Mouse (Mus musculus) myocyte (in vitro differentiated cells): ENCODE data around the gene Hras. TPM values are rescaled to one million over a fixed set of nuclear protein-coding genes. Genes with fewer than 3 reads are reported as not detected.

Experiments
- H3K27me3 ChIP-seq: one replicate; pipeline ENCODE4 v1.6.1; 2011; ENCODE audit not compliant: control insufficient read depth, insufficient read depth, insufficient read length
- H3K36me3 ChIP-seq: one replicate; pipeline ENCODE4 v1.6.1; 2011; ENCODE audit not compliant: control insufficient read depth, insufficient read depth
- H3K4me2 ChIP-seq: one replicate; pipeline ENCODE4 v1.6.1; 2011; ENCODE audit warnings: low read depth, control low read depth
- H3K4me3 ChIP-seq: one replicate; pipeline ENCODE4 v1.5.1; 2011; ENCODE audit warnings: mild to moderate bottlenecking, control low read depth, moderate library complexity
- H3K79me2 ChIP-seq: one replicate; pipeline ENCODE4 v1.6.1; 2011; ENCODE audit not compliant: control insufficient read depth, insufficient read depth
- H3ac ChIP-seq: one replicate; pipeline ENCODE4 v1.6.1; 2011; ENCODE audit not compliant: control insufficient read depth, insufficient read length
- CEBPB ChIP-seq: IDR thresholded peaks from 2 replicates; pipeline ENCODE4 v1.6.1; 2011; ENCODE audit warnings: mild to moderate bottlenecking, moderate library complexity; ENCODE audit not compliant: poor library complexity, insufficient read depth, severe bottlenecking
- E2F4 ChIP-seq: IDR thresholded peaks from one replicate; pipeline ENCODE4 v1.6.1; 2011; ENCODE audit warnings: mild to moderate bottlenecking, control low read depth, moderate library complexity; ENCODE audit not compliant: insufficient read depth
- MAX ChIP-seq: IDR thresholded peaks from one replicate; pipeline ENCODE4 v1.6.1; 2011; ENCODE audit warnings: low read depth, mild to moderate bottlenecking, control low read depth
- MYOD1 ChIP-seq, 3 experiments: IDR thresholded peaks; one replicate each; pipeline ENCODE4 v1.6.1; 2011; ENCODE audit warnings: control low read depth in 2 of 3, low read depth in 2 of 3, mild to moderate bottlenecking in 2 of 3, moderate library complexity in 1 of 3; ENCODE audit not compliant: insufficient read length in 2 of 3, control insufficient read depth in 1 of 3
- MYOG ChIP-seq, 3 experiments: IDR thresholded peaks; one replicate each; pipeline ENCODE4 v1.6.1; 2011; ENCODE audit warnings: control low read depth in 2 of 3, low read depth in 2 of 3, mild to moderate bottlenecking in 2 of 3; ENCODE audit not compliant: insufficient read length in 2 of 3, control insufficient read depth in 1 of 3, insufficient read depth in 1 of 3
- POLR2A ChIP-seq: IDR thresholded peaks from one replicate; pipeline ENCODE4 v1.6.1; 2011; ENCODE audit warnings: low read depth, mild to moderate bottlenecking, control low read depth, moderate library complexity; ENCODE audit not compliant: insufficient read length
- POLR2AphosphoS2 ChIP-seq: IDR thresholded peaks from one replicate; pipeline ENCODE4 v1.6.1; 2011; ENCODE audit warnings: low read depth, control low read depth; ENCODE audit not compliant: insufficient read length
- REST ChIP-seq: IDR thresholded peaks from one replicate; pipeline ENCODE4 v1.6.1; 2011; ENCODE audit warnings: mild to moderate bottlenecking, control low read depth, moderate library complexity; ENCODE audit not compliant: insufficient read depth, insufficient read length
- SRF ChIP-seq: IDR thresholded peaks from one replicate; pipeline ENCODE4 v1.6.1; 2011; ENCODE audit warnings: low read depth; ENCODE audit not compliant: control insufficient read depth, insufficient read length
- TCF12 ChIP-seq: IDR thresholded peaks from one replicate; pipeline ENCODE4 v1.6.1; 2011; ENCODE audit warnings: mild to moderate bottlenecking, control low read depth; ENCODE audit not compliant: poor library complexity, insufficient read depth, severe bottlenecking
- TCF3 ChIP-seq: IDR thresholded peaks from one replicate; pipeline ENCODE4 v1.6.1; 2011; ENCODE audit warnings: low read depth, control low read depth; ENCODE audit not compliant: insufficient read length
- USF1 ChIP-seq: IDR thresholded peaks from one replicate; pipeline ENCODE4 v1.6.1; 2011; ENCODE audit warnings: low read depth, mild to moderate bottlenecking, control low read depth, moderate library complexity
- polyA plus RNA-seq: library from polyadenylated mRNA; unstranded; fragments of >200 nt; fragmentation: generic; extraction: Trizol; gene quantifications from one replicate; pipeline ENCODE4 v1.2.1, GENCODE M21; 2012; ENCODE audit warnings: missing spikeins

The Hras gene
- polyA plus RNA-seq, 1 experiment, result 215 TPM

DNA sequence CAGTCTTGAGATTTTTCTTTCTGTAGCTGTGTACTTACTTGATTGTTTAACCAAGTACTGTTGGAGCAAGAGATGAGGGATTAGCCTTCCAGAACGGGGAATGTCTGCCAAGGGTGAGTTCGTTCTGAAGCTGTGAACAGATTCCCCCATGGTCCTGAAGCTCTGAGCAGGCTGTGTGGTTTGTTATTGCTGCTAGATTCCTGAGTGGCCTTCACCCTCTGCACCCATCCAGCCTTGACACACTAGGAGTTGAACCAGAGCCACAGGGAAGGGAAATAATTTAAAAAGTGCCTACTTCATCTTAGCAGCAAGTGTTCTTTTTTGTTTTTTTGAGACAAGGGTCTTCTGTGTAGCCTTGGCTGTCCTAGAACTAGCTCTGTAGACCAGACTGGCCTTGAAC, 49.9 kb downstream of the Hras start:
- Histone ChIP-seq H3K79me2 (no peaks in the 10 kb centered on the region), H3K4me3 (no peak overlapping the region), H3K4me2 (no peak overlapping the region), H3K36me3 (peaks cover 9% of the 10 kb centered on the region), H3K27me3 (no peaks in the 10 kb centered on the region), H3ac (no peak overlapping the region)
- TF ChIP-seq MYOG (IDR thresholded peaks at IDR 0.05; ENCODE audit: control insufficient read depth in 1 of 3, insufficient read depth in 1 of 3, insufficient read length in 2 of 3, low read depth in 2 of 3) (no peak), SRF (no peak), MAX (no peak), MYOD1 (IDR thresholded peaks at IDR 0.05; ENCODE audit: control insufficient read depth in 1 of 3, insufficient read length in 2 of 3, low read depth in 2 of 3) (no peak), CEBPB (no peak), E2F4 (no peak), USF1 (no peak), POLR2AphosphoS2 (no peak), REST (no peak), TCF3 (no peak), TCF12 (no peak), POLR2A (no peak)

DNA sequence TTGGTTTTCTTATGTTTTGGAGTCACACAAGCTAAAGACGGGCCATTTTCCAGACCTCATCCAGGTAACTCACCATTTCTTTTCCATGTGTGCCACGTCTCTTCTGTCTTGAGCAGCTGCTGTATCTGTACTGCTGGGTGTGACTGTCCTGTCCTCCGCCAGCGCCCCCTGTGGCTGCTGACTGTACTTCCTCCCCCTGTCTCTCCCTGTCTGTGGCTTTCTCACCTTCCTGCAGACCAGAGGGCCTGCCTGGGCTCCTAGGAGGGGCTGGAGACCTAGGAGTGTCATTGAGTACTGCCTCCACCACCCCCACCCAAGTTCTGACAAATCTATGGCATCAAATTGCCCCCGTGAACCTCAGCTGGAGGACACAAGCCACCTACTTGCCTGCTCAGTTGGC, 50.7 kb downstream of the Hras start:
- TF ChIP-seq MYOD1 (IDR thresholded peaks at IDR 0.05; ENCODE audit: control insufficient read depth in 1 of 3, insufficient read length in 2 of 3, low read depth in 2 of 3) (peak in 1 of 3 experiments; percentile 20), MYOG (IDR thresholded peaks at IDR 0.05; ENCODE audit: control insufficient read depth in 1 of 3, insufficient read depth in 1 of 3, insufficient read length in 2 of 3, low read depth in 2 of 3) (peak in 1 of 3 experiments; percentile 9), USF1 (no peak)
- H3K4me3 ChIP-seq, result no peak overlapping the region
- H3K27me3 ChIP-seq, result no peaks in the 10 kb centered on the region
- peaks cover 9% of the 10 kb centered on the region for H3K36me3 ChIP-seq
- no peak overlapping the region for H3K4me2 ChIP-seq
- no peaks in the 10 kb centered on the region for H3K79me2 ChIP-seq
- H3ac ChIP-seq, result no peak overlapping the region

DNA sequence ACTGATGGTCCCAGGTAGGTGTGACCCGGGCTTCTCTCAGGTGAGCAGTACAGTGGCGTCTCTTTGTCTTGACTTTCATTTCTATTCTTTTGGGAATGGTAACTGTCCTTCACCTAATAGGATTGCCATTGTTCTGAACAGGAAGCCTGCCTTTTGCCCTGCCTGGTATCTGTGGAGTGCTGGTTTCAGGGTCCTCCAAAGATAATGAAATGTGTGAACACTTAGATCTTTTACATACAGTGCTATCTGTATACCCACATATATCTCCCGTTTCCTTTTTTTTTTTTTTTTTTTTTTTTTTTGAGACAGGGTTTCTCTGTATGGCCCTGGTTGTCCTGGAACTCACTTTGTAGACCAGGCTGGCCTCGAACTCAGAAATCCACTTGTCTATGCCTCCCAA, 52.5 kb downstream of the Hras start:
- H3ac ChIP-seq, result no peak overlapping the region
- no peaks in the 10 kb centered on the region for H3K27me3 ChIP-seq
- TF ChIP-seq POLR2A (no peak), TCF3 (no peak), MYOD1 (IDR thresholded peaks at IDR 0.05; ENCODE audit: control insufficient read depth in 1 of 3, insufficient read length in 2 of 3, low read depth in 2 of 3) (no peak), E2F4 (no peak), TCF12 (no peak), MYOG (IDR thresholded peaks at IDR 0.05; ENCODE audit: control insufficient read depth in 1 of 3, insufficient read depth in 1 of 3, insufficient read length in 2 of 3, low read depth in 2 of 3) (no peak)
- H3K4me2 ChIP-seq, result no peak overlapping the region
- H3K36me3 ChIP-seq, result peaks cover 3% of the 10 kb centered on the region
- H3K4me3 ChIP-seq, result no peak overlapping the region
- no peaks in the 10 kb centered on the region for H3K79me2 ChIP-seq

Other genes starting within 250 kb of the Hras start
- 0.47 TPM for gene Ifitm5, start 243.7 kb downstream of the Hras start, polyA plus RNA-seq
- 0.12 TPM for gene Gm45717, start 238.1 kb downstream of the Hras start, polyA plus RNA-seq
- gene Ifitm2, start 238.0 kb downstream of the Hras start, polyA plus RNA-seq, result 493 TPM
- 19.9 TPM for gene Ifitm1, start 226.8 kb downstream of the Hras start, polyA plus RNA-seq
- gene Ifitm3, start 183.2 kb downstream of the Hras start, polyA plus RNA-seq, result 1,312 TPM
- 4.4 TPM for gene Ifitm6, start 176.1 kb downstream of the Hras start, polyA plus RNA-seq
- not detected for gene Gm17387, start 164.9 kb downstream of the Hras start, polyA plus RNA-seq
- gene B4galnt4, start 132.9 kb downstream of the Hras start, polyA plus RNA-seq, result 0.46 TPM
- gene Pkp3, start 115.8 kb downstream of the Hras start, polyA plus RNA-seq, result 0.25 TPM
- gene Sigirr, start 93.4 kb downstream of the Hras start, polyA plus RNA-seq, result 4.8 TPM
- not detected for gene Ano9, start 76.2 kb downstream of the Hras start, polyA plus RNA-seq
- 28.0 TPM for gene Ptdss2, start 71.6 kb downstream of the Hras start, polyA plus RNA-seq
- gene Rnh1, start 21.1 kb downstream of the Hras start, polyA plus RNA-seq, result 276 TPM
- 1.1 TPM for gene Lrrc56, start 152 bp upstream of the Hras start, polyA plus RNA-seq
- 0.10 TPM for gene Lmntd2, start 20.1 kb upstream of the Hras start, polyA plus RNA-seq
- gene Rassf7, start 21.9 kb upstream of the Hras start, polyA plus RNA-seq, result 54.5 TPM
- gene Phrf1, start 34.8 kb upstream of the Hras start, polyA plus RNA-seq, result 44.5 TPM
- gene Irf7, start 72.5 kb upstream of the Hras start, polyA plus RNA-seq, result 0.97 TPM
- gene Cdhr5, start 82.8 kb upstream of the Hras start, polyA plus RNA-seq, result 0.07 TPM
- 0.68 TPM for gene Sct, start 85.1 kb upstream of the Hras start, polyA plus RNA-seq
- gene Drd4, start 98.0 kb upstream of the Hras start, polyA plus RNA-seq, result not detected
- 11.8 TPM for gene Deaf1, start 133.7 kb upstream of the Hras start, polyA plus RNA-seq
- 12.5 TPM for gene Tmem80, start 133.7 kb upstream of the Hras start, polyA plus RNA-seq
- gene Eps8l2, start 144.9 kb upstream of the Hras start, polyA plus RNA-seq, result 0.44 TPM
- gene Taldo1, start 198.2 kb upstream of the Hras start, polyA plus RNA-seq, result 259 TPM
- gene Gatd1, start 220.1 kb upstream of the Hras start, polyA plus RNA-seq, result 16.3 TPM
- gene Cend1, start 235.5 kb upstream of the Hras start, polyA plus RNA-seq, result 0.25 TPM
- gene Slc25a22, start 243.9 kb upstream of the Hras start, polyA plus RNA-seq, result 8.8 TPM